Mouse (Mus musculus) G1E (cell line): Measurements from ENCODE around the gene Mxi1.

Source experiments
- CTCF ChIP-seq: IDR thresholded peaks from 2 replicates; pipeline ENCODE4 v1.5.1; 2012; ENCODE audit warnings: low read depth, low read length, inconsistent platforms, mixed read lengths
- TAL1 ChIP-seq: conservative IDR thresholded peaks from 2 replicates; pipeline ENCODE4 v1.6.1; 2012; ENCODE audit warnings: low read depth, low read length, inconsistent platforms, mixed read lengths

GRCm38 (mm10) chr19:53329992-53330381 is 19.7 kb downstream of the Mxi1 start:
- TF ChIP-seq CTCF, result no peak
- no peak for TF ChIP-seq TAL1
